ENCODE assay signal across 9 mouse cellular contexts in the genomic region with DNA sequence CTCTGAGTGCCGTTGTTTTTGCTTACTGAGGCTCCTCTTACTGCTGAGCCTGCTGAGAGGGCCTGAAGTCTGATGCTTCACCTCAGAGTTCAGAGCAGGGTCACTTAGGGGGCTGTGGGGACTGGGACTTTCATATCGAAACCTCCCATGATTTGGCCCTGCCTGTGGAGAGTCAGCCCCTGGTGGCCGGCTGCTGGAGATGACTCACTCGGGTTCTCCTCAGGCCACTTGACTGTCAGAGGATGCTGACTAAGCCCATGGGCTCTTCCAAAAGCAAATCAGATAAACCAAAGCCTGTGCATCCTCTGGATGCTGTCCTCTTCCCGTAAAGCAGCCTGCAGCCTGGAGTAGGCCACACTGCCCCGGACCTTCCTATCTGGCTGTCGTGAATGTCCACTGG. TPM values are rescaled to one million over a fixed set of nuclear protein-coding genes. Genes with fewer than 3 reads are reported as not detected.
A peak's percentile ranks its signal among the peaks of the same experiment; 100 is the strongest.
DNase-seq lines count a peak whose midpoint lies in the region; ATAC-seq lines count a peak whose summit lies in the region.
"Had no signal": no experiment of that assay in that cellular context is flagged by ENCODE, and none has a peak within 500 bp of the region (broad histone marks: within the 10 kb centered on the region; RNA-seq: fewer than 3 reads in every experiment).

No protein-coding gene starts in this region.

- 77% methylated on average over 7 of the region's 7 CpGs for WGBS in midbrain, embryonic 10.5 days
- 68% methylated on average over 7 of the region's 7 CpGs for WGBS in midbrain, embryonic 11.5 days
- 37% methylated on average over 7 of the region's 7 CpGs for WGBS in heart, embryonic 10.5 days

- H3K27ac ChIP-seq in midbrain, embryonic 10.5 days (replicated peaks) = peak overlapping the region; percentile 1; the same call in 1 of the 2 replicates
- H3K27ac ChIP-seq in midbrain, embryonic 11.5 days (ENCODE audit: low read depth, low read length) = no peak overlapping the region
- H3K27ac ChIP-seq in heart, embryonic 10.5 days = peak overlapping the region; percentile 60; the same call in 1 of the 2 replicates

- H3K4me2 ChIP-seq in midbrain, embryonic 11.5 days = no peak overlapping the region

- no peaks in the 10 kb centered on the region for H3K36me3 ChIP-seq in midbrain, embryonic 10.5 days
- H3K36me3 ChIP-seq in midbrain, embryonic 11.5 days (ENCODE audit: control insufficient read depth, insufficient read depth, low read length) = no peaks in the 10 kb centered on the region
- no peaks in the 10 kb centered on the region for H3K36me3 ChIP-seq in heart, embryonic 10.5 days

- no peak overlapping the region for H3K4me3 ChIP-seq in midbrain, embryonic 10.5 days
- H3K4me3 ChIP-seq in midbrain, embryonic 11.5 days (ENCODE audit: low read depth, low read length) = no peak overlapping the region
- no peak overlapping the region for H3K4me3 ChIP-seq in heart, embryonic 10.5 days
- H3K4me3 ChIP-seq: megakaryocyte, embryonic 14.5 days had no signal

- no peaks in the 10 kb centered on the region for H3K27me3 ChIP-seq in midbrain, embryonic 10.5 days (ENCODE audit: low read depth, poor library complexity, severe bottlenecking)
- H3K27me3 ChIP-seq in midbrain, embryonic 11.5 days (ENCODE audit: control insufficient read depth, insufficient read depth, low read length) = no peaks in the 10 kb centered on the region
- H3K27me3 ChIP-seq in heart, embryonic 10.5 days (ENCODE audit: insufficient read depth, poor library complexity, severe bottlenecking) = no peaks in the 10 kb centered on the region

- peaks cover 17% of the 10 kb centered on the region for H3K4me1 ChIP-seq in midbrain, embryonic 10.5 days
- no peaks in the 10 kb centered on the region for H3K4me1 ChIP-seq in midbrain, embryonic 11.5 days (ENCODE audit: control insufficient read depth, insufficient read depth, low read length)
- H3K4me1 ChIP-seq in heart, embryonic 10.5 days = peaks cover 30% of the 10 kb centered on the region

- no peak for DNase-seq in midbrain, embryonic 10.5 days (ENCODE audit: low spot score)
- DNase-seq in midbrain, embryonic 11.5 days (ENCODE audit: low spot score, missing footprints) = no peak
- DNase-seq in adrenal gland, postnatal 36 days = peak; percentile 73 to 77
- no peak for DNase-seq in heart, embryonic 10.5 days (ENCODE audit: low spot score)
- DNase-seq in skeletal muscle tissue, adult 2 months (ENCODE audit: low read depth, low spot score) = peak; percentile 68
- no peak for DNase-seq in cerebellum, postnatal 10 days
- DNase-seq: thymus, postnatal 36 days had no signal

- no peak overlapping the region for H3K9ac ChIP-seq in midbrain, embryonic 11.5 days (ENCODE audit: low read length)

- H3K9me3 ChIP-seq in midbrain, embryonic 10.5 days (replicated peaks) = no peaks in the 10 kb centered on the region
- H3K9me3 ChIP-seq in midbrain, embryonic 11.5 days (ENCODE audit: control insufficient read depth, low read length) = no peaks in the 10 kb centered on the region
- H3K9me3 ChIP-seq in heart, embryonic 10.5 days = no peaks in the 10 kb centered on the region

- ATAC-seq in midbrain, embryonic 11.5 days (ENCODE audit: low FRiP score) = no peak
- ATAC-seq in inflammation-experienced regulatory T-cells, adult 6 months = no peak

RNA-seq across cellular contexts. Expression of a gene that starts 32.6 kb away (rescaled TPM):
- 2.1 and 3.1 TPM in 2 replicates for polyA plus RNA-seq in midbrain, embryonic 10.5 days (2016; fragmentation: Nextera tagmentation; extraction: Ambion mirVana)
- polyA plus RNA-seq in midbrain, embryonic 11.5 days (2014; fragmentation: Nextera tagmentation; extraction: Ambion mirVana) = 2.7 and 3.5 TPM in 2 replicates
- total RNA-seq in adrenal gland, postnatal 36 days (2021) = 10 to 100 TPM; 38.5 to 94.6 TPM
- polyA plus RNA-seq in heart, embryonic 10.5 days (2016; fragmentation: Nextera tagmentation; extraction: Ambion mirVana) = 7.7 and 20.0 TPM in 2 replicates
- polyA plus RNA-seq in inflammation-experienced regulatory T-cells, adult 6 months (2017; shearing (Covaris generic)) = not detected

Comparison
In these comparisons a context has a peak if more than half of its experiments do, and no peak if none do; other contexts are left out.
1. DNase-seq: peak in adrenal gland, postnatal 36 days (2 of 2) and skeletal muscle tissue, adult 2 months (single experiment); none in midbrain, embryonic 10.5 days (single experiment), midbrain, embryonic 11.5 days (single experiment), heart, embryonic 10.5 days (single experiment) and cerebellum, postnatal 10 days (0 of 2).